Mouse (Mus musculus): ENCODE data around the gene Rptor.

The Rptor gene

DNA sequence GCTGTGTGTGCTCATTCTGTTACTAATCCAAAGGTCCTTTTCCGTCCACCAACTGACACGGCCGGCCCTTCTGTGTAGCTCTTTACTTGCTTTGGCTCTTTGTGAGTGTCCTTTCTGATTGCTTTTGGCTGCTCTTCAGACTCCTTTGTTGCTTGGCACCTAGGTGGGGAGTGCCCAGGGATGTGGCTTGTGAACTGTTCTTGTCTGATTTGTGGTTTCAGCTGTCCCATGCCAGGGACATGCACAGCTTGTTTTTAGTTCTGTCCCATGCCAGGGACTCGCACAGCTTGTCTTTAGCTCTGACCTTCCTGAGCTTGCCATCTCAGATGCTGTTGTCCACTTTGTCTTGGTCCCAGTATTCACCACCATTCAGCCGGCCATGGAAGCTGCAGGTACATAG lies 4.8 kb downstream of the Rptor start:
- DNase-seq (ENCODE audit: low read depth, low spot score): no peak

DNA sequence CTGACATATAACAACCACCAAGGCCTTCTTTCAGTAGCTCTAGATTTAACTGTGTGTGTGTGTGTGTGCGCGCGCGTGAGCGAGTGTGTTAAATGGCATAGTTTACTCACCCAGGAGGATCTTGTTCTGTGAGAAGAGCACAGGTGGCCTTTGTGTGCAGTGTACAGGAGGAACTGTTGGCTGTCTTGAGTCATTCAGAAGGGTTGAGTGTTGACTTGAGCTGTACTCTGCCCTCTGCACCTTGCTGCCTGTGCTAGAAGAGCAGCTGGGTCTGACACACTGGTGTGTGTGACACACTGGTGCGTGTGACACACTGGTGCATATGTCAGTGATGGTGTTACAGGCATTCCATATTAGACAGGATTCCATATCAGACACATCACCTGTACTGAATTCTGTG lies 8.8 kb downstream of the Rptor start:
- DNase-seq (ENCODE audit: low read depth, low spot score): no peak

DNA sequence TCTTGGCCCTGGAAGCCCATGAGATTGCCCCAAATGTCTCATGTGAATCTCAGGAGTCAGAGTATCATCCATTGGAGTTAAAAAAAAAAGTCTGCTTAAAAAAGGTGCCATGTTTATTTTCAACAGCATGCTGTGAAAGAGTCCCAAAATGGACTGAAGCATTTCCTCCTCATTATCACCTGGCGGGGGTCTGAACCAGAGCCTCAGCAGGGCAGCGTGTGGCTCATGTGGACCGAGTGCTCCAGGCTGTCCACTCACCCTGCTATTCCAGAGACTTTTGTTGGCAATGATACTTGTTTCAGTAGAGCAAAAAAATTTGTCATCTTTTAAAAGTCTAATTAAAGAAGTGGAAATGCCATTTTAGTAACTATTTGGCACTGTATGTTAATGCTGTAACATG lies 9.5 kb downstream of the Rptor start:
- DNase-seq (ENCODE audit: low read depth, low spot score): no peak

DNA sequence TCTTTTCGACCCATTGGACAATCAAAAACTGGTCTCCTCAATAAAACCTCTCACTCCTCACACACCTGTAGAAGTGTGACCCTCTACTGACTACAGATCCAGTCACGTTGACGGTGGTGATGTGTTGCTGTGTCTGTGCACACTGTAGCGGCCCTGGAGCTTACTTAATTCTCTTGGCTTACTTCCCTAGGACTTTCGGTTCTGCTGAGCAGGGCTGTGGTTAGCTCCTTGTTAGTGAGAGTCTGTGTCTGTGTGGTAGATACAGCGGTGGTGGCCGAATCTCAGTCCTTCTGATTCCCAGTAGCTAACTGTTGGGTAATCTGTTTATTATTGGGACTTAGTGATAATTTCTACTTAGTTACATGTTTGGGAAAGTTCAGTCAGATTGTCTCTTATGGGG lies 12.4 kb downstream of the Rptor start:
- DNase-seq (ENCODE audit: low read depth, low spot score): no peak

DNA sequence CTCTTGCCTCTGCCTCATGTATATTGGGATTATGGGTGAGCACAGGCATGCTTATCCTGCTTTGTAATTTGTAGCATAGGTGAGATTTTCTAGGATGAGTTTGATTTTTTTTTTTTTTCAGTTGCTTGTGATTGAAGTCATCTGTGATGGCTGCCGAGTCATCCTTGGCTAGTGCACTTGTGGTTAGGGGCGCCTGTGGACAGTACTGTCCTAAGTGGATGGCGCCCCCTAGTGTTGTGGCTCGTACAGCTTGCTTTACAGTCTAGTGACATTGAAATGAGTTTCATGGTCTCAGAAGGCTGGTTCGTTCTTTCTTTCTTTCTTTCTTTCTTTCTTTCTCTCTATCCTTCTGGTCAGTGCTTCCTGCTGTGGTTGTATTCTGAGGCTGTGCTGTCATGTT lies 16.1 kb downstream of the Rptor start:
- DNase-seq (ENCODE audit: low read depth, low spot score): peak; percentile 53

DNA sequence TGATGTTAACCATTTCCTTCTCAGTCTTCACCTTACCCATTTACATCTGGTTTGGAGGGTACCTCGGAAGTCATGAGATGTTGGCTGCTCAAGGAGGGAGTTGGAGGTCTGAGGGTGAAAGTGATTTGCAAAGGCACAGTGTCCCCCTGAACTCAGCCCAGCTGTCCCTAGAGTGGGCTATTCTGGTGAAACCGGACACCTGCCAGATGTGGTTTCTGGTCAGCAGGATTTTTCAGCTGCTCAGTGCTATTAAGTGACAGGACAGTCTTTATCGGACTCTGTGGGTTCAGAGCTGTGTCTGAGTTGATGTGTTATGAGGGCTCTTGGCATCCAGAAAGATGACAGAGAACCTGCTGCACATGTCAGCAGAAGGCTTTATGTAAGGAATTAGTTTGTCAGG lies 18.6 kb downstream of the Rptor start:
- no peak for DNase-seq (ENCODE audit: low read depth, low spot score)

DNA sequence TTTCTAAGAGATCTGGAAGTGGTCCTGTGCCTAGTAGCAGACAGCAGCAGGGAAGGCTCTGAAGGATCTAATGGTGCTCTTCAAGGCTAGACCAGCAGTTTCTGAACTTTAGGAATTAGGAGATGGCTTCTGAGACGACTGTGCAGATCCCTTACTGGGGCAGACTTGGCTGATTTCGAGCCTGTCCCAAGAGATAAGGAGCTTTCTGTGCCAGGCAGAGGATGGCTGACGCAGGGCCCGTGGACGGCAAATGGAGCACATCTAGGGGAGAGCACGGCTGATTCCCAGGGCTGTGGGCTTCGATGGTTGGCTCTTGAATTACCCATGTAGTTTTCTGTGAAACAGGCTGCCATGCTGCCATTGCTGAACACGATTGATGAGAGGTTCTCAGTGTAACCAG lies 21.1 kb downstream of the Rptor start:
- no peak for DNase-seq (ENCODE audit: low read depth, low spot score)

DNA sequence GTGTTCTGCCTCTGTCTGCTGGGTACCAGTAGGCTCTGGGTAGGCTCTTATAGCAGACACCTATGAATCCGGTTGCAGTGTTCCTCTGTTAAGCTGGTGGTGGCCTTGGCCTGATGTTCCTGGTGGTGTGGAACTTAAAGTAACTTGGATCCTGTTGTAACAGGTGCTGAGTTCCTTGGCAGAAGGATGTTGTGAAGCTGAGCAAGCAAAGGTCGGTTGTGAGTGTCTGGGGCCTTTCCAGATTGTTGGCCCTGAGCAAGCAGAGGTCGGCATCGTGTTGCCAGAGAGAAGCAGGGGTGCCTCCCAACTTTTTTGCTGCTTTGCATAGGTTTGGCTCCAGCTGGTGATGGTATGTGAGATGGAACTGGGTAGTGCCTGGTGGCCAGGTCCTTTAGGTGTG lies 21.7 kb downstream of the Rptor start:
- no peak for DNase-seq (ENCODE audit: low read depth, low spot score)

DNA sequence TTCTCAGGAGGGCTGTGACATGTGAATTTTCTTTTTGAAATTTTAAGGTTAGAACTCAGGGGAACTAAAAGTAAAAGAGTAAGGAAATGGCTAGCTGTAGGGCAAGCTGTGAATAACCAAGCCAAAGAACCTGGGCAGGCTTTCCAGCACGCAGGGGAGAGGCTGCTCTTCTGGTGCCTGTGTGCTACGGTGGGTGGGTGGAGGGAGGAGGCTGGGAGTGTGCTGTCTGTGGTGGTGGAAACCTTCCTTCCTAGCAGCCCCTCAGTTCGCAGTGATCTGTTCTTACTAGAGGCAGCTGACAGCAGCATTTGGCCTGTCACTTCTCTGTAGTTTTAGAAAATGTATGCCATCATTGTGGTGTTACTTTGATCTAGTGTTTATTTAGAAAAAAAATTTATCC lies 22.2 kb downstream of the Rptor start:
- no peak for DNase-seq (ENCODE audit: low read depth, low spot score)

DNA sequence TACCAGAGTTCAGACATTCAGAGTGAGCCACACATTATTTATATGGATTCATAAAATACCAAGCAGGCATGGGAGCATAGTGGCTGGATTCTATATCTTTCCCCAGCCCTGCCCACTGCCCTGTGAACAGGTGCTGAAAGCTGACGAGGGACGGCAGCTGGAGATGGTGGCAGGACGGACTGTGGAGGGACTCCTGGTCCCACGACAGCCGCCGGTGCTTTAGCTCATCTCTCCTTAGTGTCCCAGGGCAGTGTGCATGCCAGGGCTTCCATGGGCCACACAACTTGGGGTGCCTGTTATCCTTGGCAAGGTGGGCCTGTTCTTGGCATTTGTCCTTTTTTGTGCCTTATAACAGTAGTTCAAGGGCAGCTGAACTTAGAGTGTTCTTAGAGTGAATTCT lies 22.8 kb downstream of the Rptor start:
- DNase-seq (ENCODE audit: low read depth, low spot score): no peak

DNA sequence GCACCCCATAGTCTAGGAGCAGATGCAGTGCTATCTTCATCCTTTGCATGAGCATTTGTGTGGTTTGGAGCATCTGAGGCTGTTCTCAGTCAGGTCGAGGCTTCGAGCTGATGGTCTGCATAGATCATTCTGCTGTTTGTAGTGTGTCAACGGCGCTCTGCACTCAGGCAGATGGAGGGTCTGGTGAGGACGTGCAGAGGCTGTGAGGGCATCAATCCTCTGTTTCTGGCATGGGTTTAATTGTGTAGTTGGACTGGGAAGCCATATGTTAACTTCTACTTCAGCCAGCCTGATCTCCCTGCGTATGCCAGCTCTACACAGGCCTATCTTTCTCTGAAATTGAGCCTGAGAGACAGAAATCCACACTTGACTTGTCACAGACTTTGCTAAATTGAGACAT lies 23.2 kb downstream of the Rptor start:
- DNase-seq (ENCODE audit: low read depth, low spot score): no peak

DNA sequence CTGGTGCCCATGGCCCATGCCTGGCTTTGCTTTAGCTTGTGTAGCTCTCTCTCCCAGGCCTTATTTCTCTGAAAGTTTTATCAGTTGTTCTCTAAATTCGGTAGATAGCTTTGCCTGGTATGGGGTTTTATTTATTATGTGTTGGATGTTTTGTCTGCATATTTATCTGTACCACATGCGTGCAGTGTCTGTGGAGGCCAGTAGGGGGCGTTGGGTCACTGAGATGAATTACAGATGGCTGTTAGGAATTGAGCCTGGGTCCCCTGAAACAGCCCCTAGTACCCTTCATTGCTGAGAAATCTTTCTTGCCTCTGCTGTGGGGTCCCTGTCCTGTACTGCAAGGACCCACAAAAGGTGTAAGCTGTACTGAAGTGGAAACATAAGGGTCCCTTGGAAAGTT lies 24.5 kb downstream of the Rptor start:
- peak; percentile 20 for DNase-seq (ENCODE audit: low read depth, low spot score)

DNA sequence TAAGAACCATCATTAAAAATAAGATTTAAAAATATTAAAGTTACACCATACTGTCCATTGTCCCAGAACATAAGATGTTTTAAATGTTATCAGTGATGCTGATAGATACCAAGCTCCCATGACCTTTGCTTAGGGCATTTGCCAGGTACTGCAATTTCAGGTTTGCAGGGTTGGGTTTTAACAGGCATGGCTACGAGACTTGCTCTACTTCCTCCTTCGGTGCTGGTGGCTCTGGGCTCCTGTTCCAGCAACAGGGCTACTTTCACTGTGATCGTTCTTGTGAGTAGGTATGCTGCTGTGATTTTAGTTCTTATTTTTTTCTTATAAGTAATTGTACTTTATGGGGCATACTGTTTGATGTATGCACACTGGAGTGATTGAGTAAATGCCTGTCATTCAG lies 26.4 kb downstream of the Rptor start:
- DNase-seq (ENCODE audit: low read depth, low spot score): no peak

DNA sequence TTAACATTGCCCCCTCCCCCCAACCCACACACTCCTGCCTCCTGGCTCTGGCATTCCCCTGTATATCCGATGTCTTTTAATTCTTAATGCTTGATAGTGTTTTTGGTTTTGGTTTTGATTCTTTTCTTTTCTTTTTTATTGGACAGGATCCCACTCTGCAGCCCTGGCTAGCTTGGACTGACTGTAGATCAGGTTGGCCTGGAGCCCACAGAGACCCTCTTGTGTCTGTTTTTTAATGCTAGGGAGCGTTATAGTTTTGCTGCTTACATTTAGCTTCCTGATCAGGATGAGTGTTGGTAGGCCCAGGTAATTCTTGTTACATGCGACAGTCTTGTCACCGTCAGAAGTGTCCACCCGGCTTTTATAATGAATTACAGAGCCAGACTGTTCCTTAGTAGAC lies 27.6 kb downstream of the Rptor start:
- DNase-seq (ENCODE audit: low read depth, low spot score): no peak

DNA sequence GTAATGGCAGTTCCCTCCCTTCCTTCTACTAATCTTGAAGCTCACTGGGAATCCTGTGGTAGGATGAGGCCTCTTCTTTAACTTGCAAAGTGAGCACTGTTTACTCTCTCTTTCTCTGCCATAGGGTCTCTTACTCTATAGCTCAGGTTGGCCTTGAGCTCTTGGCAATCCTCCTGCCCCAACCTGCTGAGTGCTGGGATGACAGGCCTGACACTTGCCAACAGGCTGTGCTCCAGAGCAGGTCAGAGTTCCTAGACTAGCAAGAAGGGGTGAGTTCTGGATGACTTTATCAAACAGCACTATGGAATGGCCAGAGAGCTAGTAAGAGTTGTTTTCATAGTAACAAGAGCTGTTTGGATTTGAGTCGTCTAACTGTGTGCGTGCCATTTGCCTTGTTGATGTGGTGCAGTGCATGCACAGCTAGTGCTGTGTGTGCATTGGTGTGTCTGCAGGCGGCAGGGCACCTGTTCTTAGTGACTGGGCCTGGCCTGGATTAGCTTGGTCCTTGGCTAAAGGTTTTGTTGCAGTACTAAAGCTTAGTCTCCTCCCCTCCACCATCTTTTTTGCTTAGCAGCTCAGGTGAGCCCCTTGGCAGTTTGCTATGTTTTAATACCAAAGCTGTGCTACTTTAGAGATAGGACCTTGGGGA lies 28.6 kb downstream of the Rptor start:
- DNase-seq (ENCODE audit: low read depth, low spot score): no peak

DNA sequence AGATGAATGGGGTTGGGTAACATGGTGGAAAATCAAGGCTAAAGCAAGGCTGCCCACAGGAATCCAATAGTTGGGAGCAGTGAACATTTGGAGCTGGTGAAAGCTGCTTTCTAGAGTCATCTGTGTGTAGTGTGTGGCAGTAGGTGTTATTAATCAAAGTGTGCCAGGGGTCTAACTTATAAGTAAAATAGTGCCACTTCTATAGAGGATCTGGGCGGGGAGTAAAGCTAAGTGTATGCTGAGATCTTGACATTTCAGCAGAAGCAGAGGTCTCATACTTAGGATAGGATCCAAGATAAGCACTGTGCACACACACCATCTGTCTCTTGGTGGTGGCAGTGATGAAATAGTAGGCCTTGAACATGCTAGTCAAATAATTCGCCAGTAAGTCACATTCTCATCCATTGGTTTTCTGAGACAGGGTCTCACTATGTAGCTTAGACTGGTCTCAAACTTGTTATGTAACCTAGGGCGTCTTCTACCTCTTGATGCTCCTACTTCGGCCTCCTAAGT lies 33.7 kb downstream of the Rptor start:
- DNase-seq (ENCODE audit: low read depth, low spot score): no peak

DNA sequence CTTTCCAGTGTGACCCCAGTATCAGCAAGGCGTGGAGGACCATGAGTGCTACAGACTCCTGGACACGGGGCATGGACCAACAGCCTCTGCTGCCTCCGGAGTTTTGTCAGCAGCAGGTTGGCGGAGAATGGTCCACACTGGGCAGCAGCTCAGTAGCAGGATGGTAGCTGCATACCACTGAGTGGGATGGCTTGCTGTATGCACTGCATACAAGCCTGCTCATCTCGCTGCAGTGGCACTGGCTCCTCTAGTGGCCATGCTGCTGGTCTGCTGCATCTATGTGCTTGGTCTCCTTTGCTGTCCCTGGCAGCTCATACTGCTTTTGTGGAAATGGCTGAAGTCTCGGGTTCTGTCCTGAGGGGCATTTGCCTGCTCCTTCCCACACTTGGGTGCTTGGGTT lies 34.8 kb downstream of the Rptor start:
- DNase-seq (ENCODE audit: low read depth, low spot score): no peak

DNA sequence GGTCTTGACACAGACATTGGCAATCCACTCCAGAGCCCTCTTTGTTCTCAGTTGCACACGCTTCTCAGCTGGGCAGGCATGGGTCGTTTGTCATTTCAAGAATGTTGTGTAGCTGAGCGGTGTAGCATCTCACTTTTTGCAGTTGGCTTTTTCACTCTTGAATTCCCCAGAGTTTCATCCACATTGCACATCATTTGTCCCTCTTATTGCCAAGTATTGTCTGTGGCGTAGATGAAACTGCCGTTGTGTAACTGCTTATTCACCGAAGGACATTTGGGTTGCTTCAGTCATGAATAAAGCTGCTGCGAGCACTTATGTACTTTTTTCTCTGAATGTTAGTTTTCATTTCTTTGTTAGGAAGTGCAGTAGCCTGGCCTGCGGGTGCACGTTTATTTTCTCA lies 37.8 kb downstream of the Rptor start:
- no peak for DNase-seq (ENCODE audit: low read depth, low spot score)

DNA sequence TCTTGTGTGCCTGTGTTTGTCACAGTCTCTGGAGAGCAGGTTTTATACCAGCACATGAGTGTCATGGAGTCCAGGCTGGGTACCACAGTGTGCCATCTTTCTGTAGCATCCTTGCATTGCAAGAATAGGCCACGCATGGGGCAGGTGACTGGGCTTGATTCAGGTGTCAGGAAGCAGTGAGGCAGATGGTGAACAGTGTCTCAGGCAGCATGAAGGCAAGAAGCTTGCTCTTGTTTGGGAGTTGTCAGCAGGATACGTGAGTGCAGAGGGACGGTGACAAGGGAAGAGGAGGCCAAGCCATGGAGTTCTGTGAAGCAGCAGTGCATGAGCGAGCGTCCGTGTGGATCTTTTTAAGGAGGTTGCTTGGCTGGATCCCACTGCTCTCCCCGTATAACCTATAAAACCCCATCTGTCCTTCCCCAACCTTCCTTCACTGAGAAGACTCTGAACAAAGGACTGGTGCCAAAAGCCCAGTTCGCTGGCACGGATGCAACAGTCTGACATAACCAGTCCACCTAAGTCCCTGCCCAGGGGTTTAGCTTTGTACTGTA lies 39.2 kb downstream of the Rptor start:
- no peak for DNase-seq (ENCODE audit: low read depth, low spot score)

DNA sequence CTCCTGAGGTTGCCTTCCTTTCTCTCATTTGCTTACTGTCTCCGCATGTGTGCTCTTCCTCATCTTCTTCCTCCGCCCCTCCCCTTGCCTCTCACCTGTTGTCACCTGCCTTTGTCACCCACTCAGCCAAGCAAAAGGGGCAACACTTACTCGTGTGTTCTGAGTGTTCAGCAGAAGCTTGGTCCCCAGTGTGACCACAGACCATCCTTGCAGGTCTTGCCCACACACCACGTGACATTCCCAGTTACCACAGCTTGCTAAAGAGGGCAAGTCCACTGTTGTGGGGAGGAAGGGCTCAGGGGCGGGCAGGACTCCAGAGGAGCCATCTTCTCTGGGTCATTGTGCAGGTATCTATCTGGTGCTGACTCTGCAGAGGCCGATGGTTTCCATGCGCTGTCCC lies 40.6 kb downstream of the Rptor start:
- no peak for DNase-seq (ENCODE audit: low read depth, low spot score)

DNA sequence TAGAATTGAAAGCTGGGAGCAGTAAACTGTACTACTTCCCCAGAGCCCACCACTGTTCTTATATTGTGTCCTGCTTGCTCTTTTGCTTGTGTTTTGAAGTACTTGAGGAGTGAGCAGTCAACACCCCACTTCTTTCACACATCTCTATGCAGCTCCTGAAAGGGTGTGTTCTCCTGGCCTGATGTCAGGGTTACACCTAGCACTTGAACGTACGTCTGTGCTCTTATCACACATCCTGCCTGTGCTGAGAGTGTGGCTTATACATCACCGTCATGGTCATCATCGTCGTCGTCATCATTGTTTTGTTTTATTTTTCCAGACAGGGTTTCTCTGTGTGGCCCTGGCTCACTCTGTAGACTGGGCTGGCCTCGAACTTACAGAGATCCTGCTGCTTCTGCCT lies 41.4 kb downstream of the Rptor start:
- peak; percentile 25 for DNase-seq (ENCODE audit: low read depth, low spot score)

DNA sequence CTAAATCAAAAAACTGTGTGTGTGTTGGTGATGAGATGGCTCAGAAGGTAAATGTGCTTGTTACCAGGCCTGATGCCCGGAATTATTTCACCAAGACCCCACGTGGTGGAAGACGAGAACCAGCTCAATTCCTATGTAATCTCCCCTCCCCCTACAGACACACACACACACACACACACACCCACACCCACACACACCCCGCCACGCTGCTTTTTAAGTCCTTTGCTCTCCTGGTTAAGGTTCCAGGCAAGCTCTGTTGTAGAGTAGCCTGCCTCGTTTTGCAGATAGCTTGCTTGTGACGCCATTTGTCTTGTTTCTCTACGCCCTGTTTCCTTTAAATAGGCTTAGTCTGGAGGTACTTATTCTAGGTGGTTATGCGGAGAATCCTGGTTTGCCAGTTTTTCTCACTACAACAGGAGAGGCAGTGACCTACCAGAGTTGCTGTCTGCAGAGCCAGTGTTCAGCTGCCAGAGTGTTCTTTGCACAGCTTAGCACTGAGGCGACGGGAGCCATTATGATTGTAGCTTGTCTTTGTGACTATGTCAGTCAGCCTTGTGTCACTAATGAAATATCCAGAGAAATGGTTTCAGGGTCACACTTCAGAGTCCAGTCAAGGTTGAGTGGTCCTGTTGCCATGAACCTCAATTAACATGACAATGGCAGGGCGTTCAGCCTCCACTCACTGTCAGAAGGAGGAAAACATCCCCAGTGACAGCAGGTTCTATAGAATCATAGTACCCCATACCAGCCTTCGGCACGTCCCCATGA lies 42.1 kb downstream of the Rptor start:
- no peak for DNase-seq (ENCODE audit: low read depth, low spot score)

DNA sequence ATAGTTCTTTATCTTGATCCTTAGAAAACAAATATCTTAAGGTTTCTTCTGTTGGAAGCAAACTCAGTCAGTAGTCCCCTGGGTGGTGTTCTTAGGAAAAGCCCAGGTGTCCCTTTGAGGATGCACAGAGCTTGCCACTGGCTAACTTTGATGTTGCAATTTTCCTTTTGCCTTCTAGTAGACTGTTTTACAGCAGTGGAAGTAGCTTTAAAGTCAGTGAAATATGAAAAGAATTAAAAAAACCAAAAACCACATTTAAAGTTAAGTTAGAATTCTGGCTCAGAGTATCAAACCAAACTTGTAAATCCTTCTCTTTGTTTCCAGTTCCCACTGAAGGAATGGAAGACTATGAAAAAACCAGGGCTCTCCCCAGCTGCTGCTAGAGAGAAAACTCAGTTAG lies 47.8 kb downstream of the Rptor start:
- DNase-seq (ENCODE audit: low read depth, low spot score): no peak

All from CD4-positive, CD25-positive, alpha-beta regulatory T cell, adult 2 months (primary cell).